Mouse (Mus musculus) ES-Bruce4 (cell line): ENCODE measurements at regions not wholly inside any gene's neighbourhood (a gene's known extent, or its start where the extent isn't known, plus 50 kb on each side); places are given as distances from the start of the nearest gene placed in this dataset.

ENCODE experiments used
- H3K27ac ChIP-seq: 2 replicates; pipeline ENCODE4 v1.5.1; 2012; ENCODE audit warnings: low read length, inconsistent platforms; ENCODE audit not compliant: insufficient read depth
- H3K27me3 ChIP-seq: 2 replicates; pipeline ENCODE4 v1.6.1; 2012; ENCODE audit warnings: mild to moderate bottlenecking, low read length, inconsistent platforms; ENCODE audit not compliant: control insufficient read depth, poor library complexity, insufficient read depth, severe bottlenecking
- H3K36me3 ChIP-seq: 2 replicates; pipeline ENCODE4 v1.6.1; 2012; ENCODE audit warnings: inconsistent platforms, mild to moderate bottlenecking, low read length, moderate library complexity; ENCODE audit not compliant: control insufficient read depth, poor library complexity, insufficient read depth, severe bottlenecking
- H3K4me1 ChIP-seq: one replicate; pipeline ENCODE4 v1.8.1; 2011; ENCODE audit warnings: low read length; ENCODE audit not compliant: control insufficient read depth, insufficient read depth
- H3K4me3 ChIP-seq: 2 replicates; pipeline ENCODE4 v1.5.1; 2011; ENCODE audit warnings: low read depth, mild to moderate bottlenecking, low read length
- H3K9ac ChIP-seq: 2 replicates; pipeline ENCODE4 v1.6.1; 2012; ENCODE audit warnings: low read depth, mild to moderate bottlenecking, inconsistent platforms; ENCODE audit not compliant: poor library complexity, severe bottlenecking
- H3K9me3 ChIP-seq: replicated peaks from 2 replicates; pipeline ENCODE4 v1.6.1; 2012; ENCODE audit warnings: mild to moderate bottlenecking, low read length, inconsistent platforms; ENCODE audit not compliant: control insufficient read depth, poor library complexity, insufficient read depth, severe bottlenecking
- CTCF ChIP-seq: IDR thresholded peaks from one replicate; pipeline ENCODE4 v1.8.1; 2011; ENCODE audit warnings: low read depth, low read length
- EP300 ChIP-seq: IDR thresholded peaks from 2 replicates; pipeline ENCODE4 v1.6.1; 2011; ENCODE audit warnings: low read depth, low read length; ENCODE audit not compliant: insufficient read depth
- POLR2A ChIP-seq: IDR thresholded peaks from one replicate; pipeline ENCODE4 v1.8.1; 2011; ENCODE audit warnings: low read length; ENCODE audit not compliant: insufficient read depth

- no peaks in the 10 kb centered on the region for H3K36me3 ChIP-seq
- no peaks in the 10 kb centered on the region for H3K9me3 ChIP-seq
- no peak overlapping the region for H3K4me3 ChIP-seq
- H3K27me3 ChIP-seq, result peaks cover 1% of the 10 kb centered on the region; the same call in 1 of the 2 replicates
- no peaks in the 10 kb centered on the region for H3K4me1 ChIP-seq
- TF ChIP-seq POLR2A, result no peak
- TF ChIP-seq EP300, result no peak
- no peak for TF ChIP-seq CTCF
- H3K9ac ChIP-seq, result no peak overlapping the region
- H3K27ac ChIP-seq, result no peak overlapping the region
These were observed 93.1 kb upstream of the Tox3 start for GRCm38 (mm10) chr8:90441058-90441851.

DNA sequence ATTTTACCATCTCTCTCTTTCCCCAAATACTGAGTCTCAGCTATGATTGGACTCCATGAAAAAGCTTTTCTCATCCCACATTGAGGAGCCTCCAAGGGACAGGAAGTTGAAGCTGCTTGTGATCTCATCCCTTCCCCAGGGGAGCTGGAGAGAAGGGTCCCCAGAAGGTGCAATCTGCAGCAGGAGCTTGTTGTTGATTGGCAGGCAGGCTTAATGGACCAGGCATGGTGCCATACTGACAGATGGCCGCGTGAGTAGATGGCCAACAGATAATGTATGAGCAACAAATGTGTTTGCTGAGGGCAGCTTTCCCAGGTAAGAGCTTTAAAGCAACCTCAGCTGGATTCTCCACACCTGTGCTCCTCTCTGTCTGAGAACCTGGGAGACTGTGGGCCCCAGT lies 65.9 kb upstream of the Tox3 start:
- H3K9ac ChIP-seq, result no peak overlapping the region
- no peak overlapping the region for H3K4me3 ChIP-seq
- H3K27ac ChIP-seq, result no peak overlapping the region
- H3K27me3 ChIP-seq, result no peaks in the 10 kb centered on the region; the same call in 1 of the 2 replicates
- no peaks in the 10 kb centered on the region for H3K36me3 ChIP-seq
- H3K4me1 ChIP-seq, result no peaks in the 10 kb centered on the region
- TF ChIP-seq POLR2A (no peak), CTCF (no peak), EP300 (no peak)
- H3K9me3 ChIP-seq, result peaks cover 2% of the 10 kb centered on the region; the same call in 1 of the 2 replicates
